Mouse (Mus musculus) liver, embryonic 14.5 days (tissue): Measurements from ENCODE around the gene 2200002J24Rik. TPM values are rescaled to one million over a fixed set of nuclear protein-coding genes. Genes with fewer than 3 reads are reported as not detected.
A peak's percentile ranks its signal among the peaks of the same experiment; 100 is the strongest.

Experiments used
- ATAC-seq: fragments of 200-750 bp; cut with Nextera tagmentation; 2 replicates; pipeline ENCODE4 v1.8.0; 2017; ENCODE audit warnings: moderate number of reproducible peaks, mild to moderate bottlenecking, moderate library complexity; ENCODE audit not compliant: insufficient read depth
- DNase-seq, 3 experiments: peaks; one replicate each; pipeline ENCODE4 v3.0.0-alpha.2; 2012 to 2013; ENCODE audit warnings: low read depth in 3 of 3, low spot score in 3 of 3
- H3K27ac ChIP-seq: fragments of 300-500 bp; sonication (generic); 2 replicates; pipeline ENCODE4 v1.5.1; 2014; ENCODE audit warnings: moderate library complexity, mild to moderate bottlenecking, control low read depth, inconsistent platforms
- H3K27me3 ChIP-seq: fragments of 300-500 bp; sonication (generic); 2 replicates; pipeline ENCODE4 v1.6.1; 2014; ENCODE audit warnings: mild to moderate bottlenecking, low read length, moderate library complexity; ENCODE audit not compliant: control insufficient read depth, insufficient read depth
- H3K36me3 ChIP-seq: fragments of 300-500 bp; sonication (generic); replicated peaks from 2 replicates; pipeline ENCODE4 v1.6.1; 2014; ENCODE audit warnings: low read depth; ENCODE audit not compliant: control insufficient read depth, insufficient read depth
- H3K4me1 ChIP-seq, 2 experiments: fragments of 200-500 bp in 1 of 2; fragments of 300-500 bp in 1 of 2; sonication (generic) in 1 of 2; replicated peaks; 2 replicates each; pipeline ENCODE4 v1.6.1; 2012 to 2014; ENCODE audit warnings: antibody characterized with exemption in 1 of 2, inconsistent platforms in 1 of 2, low read length in 1 of 2; ENCODE audit not compliant: control insufficient read depth in 2 of 2, insufficient read depth in 2 of 2
- H3K4me2 ChIP-seq: fragments of 300-500 bp; sonication (generic); 2 replicates; pipeline ENCODE4 v1.6.1; 2014; ENCODE audit warnings: low read depth, mild to moderate bottlenecking, control low read depth, moderate library complexity
- H3K4me3 ChIP-seq, 2 experiments: fragments of 200-500 bp in 1 of 2; fragments of 300-500 bp in 1 of 2; sonication (generic) in 1 of 2; 2 replicates each; pipeline ENCODE4 v1.5.1; 2012 to 2014; ENCODE audit warnings: low read depth in 2 of 2, low read length in 2 of 2, mild to moderate bottlenecking in 2 of 2, control low read depth in 1 of 2, inconsistent platforms in 1 of 2, moderate library complexity in 1 of 2; ENCODE audit not compliant: insufficient read depth in 1 of 2
- H3K9ac ChIP-seq: fragments of 300-500 bp; sonication (generic); replicated peaks from 2 replicates; pipeline ENCODE4 v1.6.1; 2014; ENCODE audit warnings: mild to moderate bottlenecking, control low read depth, moderate library complexity
- H3K9me3 ChIP-seq: fragments of 300-500 bp; sonication (generic); 2 replicates; pipeline ENCODE4 v1.6.1; 2016; ENCODE audit warnings: low read length, mixed read lengths; ENCODE audit not compliant: control insufficient read depth
- CTCF ChIP-seq: IDR thresholded peaks from 2 replicates; pipeline ENCODE4 v1.5.1; 2016; ENCODE audit warnings: antibody characterized with exemption, low read depth, control low read depth
- EP300 ChIP-seq: IDR thresholded peaks from 2 replicates; pipeline ENCODE4 v1.6.1; 2016; ENCODE audit warnings: antibody characterized with exemption, low read depth
- WGBS: fragments of 180-500 bp; shearing (Covaris S2); extraction: QIAGEN DNeasy Blood & Tissue Kit; methylation state at CpG from one replicate; pipeline ENCODE4 v1.1.7; 2014; ENCODE audit not compliant: insufficient replicate concordance; 5-methylcytosine and 5-hydroxymethylcytosine counted together
- polyA plus RNA-seq, 2 experiments: library from polyadenylated mRNA; depleted of rRNA in 1 of 2; stranded (reverse) in 1 of 2; unstranded in 1 of 2; fragments of >200 nt; fragmentation: Nextera tagmentation in 1 of 2; extraction: Ambion mirVana in 1 of 2; gene quantifications; 2 replicates each; pipeline versions ENCODE4 v1.2.1 to v1.2.3; 2012 to 2014

The 2200002J24Rik gene
- polyA plus RNA-seq (2012; rRNA removed) (0.13 and 0.32 TPM in 2 replicates), polyA plus RNA-seq (2014; fragmentation: Nextera tagmentation; extraction: Ambion mirVana) (1.2 and 2.0 TPM in 2 replicates)

- 26% methylated on average over 9 of the region's 9 CpGs for WGBS
- Histone ChIP-seq H3K9ac (no peak within 1 kb of the TSS), H3K27ac (no peak within 1 kb of the TSS), H3K4me2 (no peak within 1 kb of the TSS), H3K9me3 (no peaks in the 10 kb centered on the region), H3K36me3 (no peaks in the 10 kb centered on the region), H3K27me3 (no peaks in the 10 kb centered on the region), H3K4me1 (peaks cover 0 to 3% of the 10 kb centered on the region in 2 experiments; a peak in 3 of 4 replicates), H3K4me3 (no peak within 1 kb of the TSS)
- ATAC-seq = peak; percentile 43; the same call in 1 of the 2 replicates
- TF ChIP-seq EP300 (no peak), CTCF (no peak)
- DNase-seq = peak in 2 of 3 experiments; percentile 12 to 13
Observed at GRCm38 (mm10) chr7:30698589-30698988, at the start of gene 2200002J24Rik. Gene 2200002J24Rik, plus strand, starts transcription at chr7:30698926.

DNA sequence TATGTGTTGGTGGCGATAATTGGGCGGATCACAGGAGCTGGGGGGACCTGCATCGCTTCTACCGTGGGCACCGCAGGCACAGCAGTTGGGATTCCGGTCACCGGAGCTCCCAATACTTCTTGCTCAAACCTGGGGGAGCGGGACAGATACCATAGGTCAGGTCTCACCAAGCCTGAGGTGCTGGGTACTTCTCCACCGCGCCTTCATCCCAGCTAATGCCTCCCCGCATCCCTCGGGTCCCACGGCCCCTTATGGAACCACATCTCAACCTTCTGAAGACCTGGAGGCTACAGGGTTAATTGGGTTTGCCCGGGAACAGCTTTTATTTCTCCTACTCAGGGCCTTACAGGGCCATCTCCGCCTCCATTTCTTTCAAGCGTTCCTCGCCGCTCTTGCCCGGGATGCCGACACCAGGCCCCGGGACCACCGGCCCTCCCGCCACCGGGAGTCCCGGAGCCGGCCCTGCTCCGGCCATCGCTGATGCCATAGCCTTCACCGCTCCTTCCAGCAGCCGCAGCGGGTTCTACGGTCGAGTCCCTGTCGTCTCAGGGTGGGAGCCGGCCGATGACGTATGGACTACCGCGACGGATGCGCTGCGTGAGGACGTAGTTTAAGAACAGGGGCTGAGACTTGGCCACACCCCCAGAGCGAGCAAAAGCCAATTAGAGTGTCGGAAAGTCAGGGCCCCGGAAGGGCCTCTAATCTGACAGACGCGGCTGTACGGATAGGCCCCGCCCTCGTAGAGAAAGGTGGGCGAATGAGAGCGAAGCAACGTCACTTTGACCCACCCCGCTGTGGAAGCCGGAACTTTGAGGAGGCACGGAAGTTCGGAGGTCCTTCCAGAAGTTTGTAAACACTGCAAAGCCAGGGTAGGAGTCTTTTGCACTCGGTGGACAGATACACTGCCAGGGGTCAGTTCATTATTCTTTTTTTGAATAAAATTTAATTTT, 48.9 kb upstream of the 2200002J24Rik start, which contains the start of gene Rbm42:
Gene Rbm42 (minus strand): TSS at position 727 of the 950 bp plus-strand sequence.
- ATAC-seq (peak; percentile 99), DNase-seq (peak; percentile 99 to 100 (median 99))
- Histone ChIP-seq H3K9ac (peak within 1 kb of the TSS; percentile 93), H3K27me3 (no peaks in the 10 kb centered on the region), H3K4me2 (peak within 1 kb of the TSS; percentile 73), H3K4me3 (peak within 1 kb of the TSS; percentile 85 to 91), H3K9me3 (no peaks in the 10 kb centered on the region), H3K36me3 (peaks cover 37% of the 10 kb centered on the region), H3K27ac (peak within 1 kb of the TSS; percentile 59), H3K4me1 (peaks cover 2 to 6% of the 10 kb centered on the region in 2 experiments; a peak in 3 of 4 replicates)
- TF ChIP-seq CTCF (no peak), EP300 (no peak)
- 1% methylated on average over 59 of the region's 59 CpGs for WGBS

- Histone ChIP-seq H3K36me3 (peaks cover 15% of the 10 kb centered on the region), H3K27ac (peak within 1 kb of the TSS; percentile 27), H3K9me3 (no peaks in the 10 kb centered on the region), H3K9ac (peak within 1 kb of the TSS; percentile 84), H3K4me2 (peak within 1 kb of the TSS; percentile 94), H3K27me3 (no peaks in the 10 kb centered on the region), H3K4me1 (peaks cover 4 to 6% of the 10 kb centered on the region in 2 experiments; a peak in 2 of 4 replicates), H3K4me3 (peak within 1 kb of the TSS; percentile 73 to 92)
- no peak for TF ChIP-seq EP300
- TF ChIP-seq CTCF = no peak
- under 1% methylated on average over 34 of the region's 34 CpGs for WGBS
- peak; percentile 90 to 92 (median 91) for DNase-seq
- ATAC-seq = peak; percentile 91
Observed at GRCm38 (mm10) chr7:30664529-30665200, 34.1 kb upstream of the 2200002J24Rik start, which contains the start of gene Haus5. Gene Haus5, minus strand, starts transcription at chr7:30664994.

- Histone ChIP-seq H3K27me3 (no peaks in the 10 kb centered on the region), H3K4me2 (peak overlapping the region; percentile 94), H3K36me3 (peaks cover 13% of the 10 kb centered on the region), H3K27ac (no peak overlapping the region), H3K9ac (peak overlapping the region; percentile 84), H3K4me1 (peaks cover 4 to 6% of the 10 kb centered on the region in 2 experiments; a peak in 2 of 4 replicates), H3K4me3 (peak overlapping the region; percentile 73 to 92), H3K9me3 (no peaks in the 10 kb centered on the region)
- no peak for DNase-seq
- WGBS = 7% methylated on average over 11 of the region's 11 CpGs
- ATAC-seq = 0 out of 2 replicates have a peak, but pooled peaks have one; percentile 22
- TF ChIP-seq EP300 (no peak), CTCF (no peak)
Observed at GRCm38 (mm10) chr7:30665321-30665720, 33.4 kb upstream of the 2200002J24Rik start.
